Mouse (Mus musculus) kidney, adult 2 months (tissue): Measurements from ENCODE around the gene Syt8.
A peak's percentile ranks its signal among the peaks of the same experiment; 100 is the strongest.

Experiments
- CTCF ChIP-seq: fragments of 200-500 bp; conservative IDR thresholded peaks from 2 replicates; pipeline ENCODE4 v1.5.1; 2011; ENCODE audit warnings: low read depth, mild to moderate bottlenecking, control low read depth, low read length, moderate library complexity, mixed read lengths; ENCODE audit not compliant: insufficient read depth, insufficient read length
- POLR2A ChIP-seq: fragments of 200-500 bp; IDR thresholded peaks from one replicate; pipeline ENCODE4 v1.6.1; 2011; ENCODE audit warnings: low read depth, low read length, control low read depth

DNA sequence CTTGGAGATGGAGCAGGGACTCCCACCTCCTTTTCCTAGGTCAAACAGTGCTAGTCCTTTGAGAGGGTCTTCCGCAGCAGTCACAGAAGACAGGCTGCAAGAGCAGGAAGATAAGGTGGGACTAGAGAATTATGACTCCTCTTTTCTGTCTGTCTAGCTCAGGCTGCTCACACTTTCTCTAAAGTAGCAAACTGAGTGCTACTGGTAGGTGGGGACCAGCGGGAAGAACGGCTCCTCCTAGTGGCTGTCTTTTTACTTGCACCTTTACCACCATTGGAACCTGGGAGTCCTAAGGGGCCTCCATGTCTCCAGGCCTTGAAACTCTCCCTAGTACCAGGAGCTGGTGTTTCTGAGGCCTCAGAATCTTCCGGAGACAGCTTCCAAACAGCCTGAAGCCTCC lies 874 bp downstream of the Syt8 start:
- TF ChIP-seq POLR2A, result no peak
- peak; percentile 84 for TF ChIP-seq CTCF
